Mouse (Mus musculus): ENCODE measurements at regions not wholly inside any gene's neighbourhood (a gene's known extent, or its start where the extent isn't known, plus 50 kb on each side); places are given as distances from the start of the nearest gene placed in this dataset.

DNA sequence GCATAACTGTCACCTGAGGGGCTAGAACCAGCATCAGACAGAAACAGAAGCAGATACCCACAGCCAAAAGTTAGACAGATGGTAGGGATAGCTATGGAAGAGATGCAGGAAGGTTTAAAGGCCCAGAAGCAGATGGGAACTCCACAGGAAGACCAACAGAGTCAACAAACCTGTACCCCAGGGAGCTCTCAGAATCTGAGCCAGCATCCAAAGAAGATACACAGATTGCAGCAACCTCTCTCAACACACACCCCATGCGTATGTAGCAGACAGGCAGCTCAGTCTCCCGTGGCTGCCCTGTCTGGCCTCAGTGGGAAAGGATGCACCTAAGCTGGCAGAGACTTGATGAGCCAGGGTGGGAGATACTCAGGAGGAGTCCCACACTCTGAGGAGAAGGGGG lies 108.4 kb upstream of the Adamts3 start:
- no peak overlapping the region for H3K4me3 ChIP-seq (ENCODE audit: insufficient read depth in 1 of 2, low read depth in 1 of 2, low read length in 2 of 2, poor library complexity in 1 of 2, severe bottlenecking in 1 of 2)
- no peak for DNase-seq (ENCODE audit: low read depth, low spot score)
- H3K36me3 ChIP-seq (ENCODE audit: control insufficient read depth, insufficient read depth, low read length, poor library complexity, severe bottlenecking) = no peaks in the 10 kb centered on the region
- TF ChIP-seq ZC3H11A (IDR thresholded peaks at IDR 0.05; ENCODE audit: borderline replicate concordance, low read depth, low read length) (no peak), ZNF384 (IDR thresholded peaks at IDR 0.05; ENCODE audit: low read depth, low read length) (no peak), MAFK (IDR thresholded peaks at IDR 0.05; ENCODE audit: insufficient read depth, low read depth, low read length) (no peak), HCFC1 (IDR thresholded peaks at IDR 0.05; ENCODE audit: borderline replicate concordance, insufficient read depth, low read length) (no peak), CHD2 (IDR thresholded peaks at IDR 0.05; ENCODE audit: low read depth, low read length) (no peak)
- no peaks in the 10 kb centered on the region for H3K9me3 ChIP-seq (ENCODE audit: control insufficient read depth, insufficient read depth, low read depth, low read length)
- no peak overlapping the region for H3K9ac ChIP-seq (ENCODE audit: insufficient read depth, low read depth, low read length, poor library complexity, severe bottlenecking)
- in situ Hi-C loops (cut with MboI; ENCODE audit: low sequenced_read_pairs in 2 of 2, unreplicated experiment in 2 of 2) = no loop called here
- no peak overlapping the region for H3K27ac ChIP-seq (ENCODE audit: insufficient read depth, low read depth, low read length, poor library complexity, severe bottlenecking)
- no peaks in the 10 kb centered on the region for H3K4me1 ChIP-seq (ENCODE audit: control insufficient read depth in 2 of 2, insufficient read depth in 2 of 2, low read length in 2 of 2, poor library complexity in 1 of 2)

DNA sequence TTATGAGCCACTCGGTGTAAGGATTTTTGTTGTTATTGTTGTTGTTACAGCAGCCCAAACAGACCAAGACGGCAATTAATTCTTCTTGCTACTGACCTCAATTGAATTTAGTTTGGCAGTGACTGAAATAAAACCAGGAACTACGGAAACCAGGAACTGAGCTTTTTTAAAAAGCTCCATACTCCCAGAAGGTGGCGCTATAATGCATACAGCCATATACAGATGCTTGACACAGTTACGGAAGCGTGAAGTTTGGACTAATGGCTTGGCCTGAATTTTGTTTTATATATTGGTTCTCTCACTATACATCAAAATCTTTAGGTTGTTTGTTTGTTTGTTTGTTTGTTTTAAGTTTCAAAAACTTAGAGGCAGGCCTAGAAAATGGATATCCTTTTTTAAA lies 98.5 kb upstream of the Adamts3 start:
- no peak overlapping the region for H3K9ac ChIP-seq (ENCODE audit: insufficient read depth, low read depth, low read length, poor library complexity, severe bottlenecking)
- in situ Hi-C loops (cut with MboI; ENCODE audit: low sequenced_read_pairs in 2 of 2, unreplicated experiment in 2 of 2) = no loop called here
- DNase-seq (ENCODE audit: low read depth, low spot score) = peak; percentile 9

DNA sequence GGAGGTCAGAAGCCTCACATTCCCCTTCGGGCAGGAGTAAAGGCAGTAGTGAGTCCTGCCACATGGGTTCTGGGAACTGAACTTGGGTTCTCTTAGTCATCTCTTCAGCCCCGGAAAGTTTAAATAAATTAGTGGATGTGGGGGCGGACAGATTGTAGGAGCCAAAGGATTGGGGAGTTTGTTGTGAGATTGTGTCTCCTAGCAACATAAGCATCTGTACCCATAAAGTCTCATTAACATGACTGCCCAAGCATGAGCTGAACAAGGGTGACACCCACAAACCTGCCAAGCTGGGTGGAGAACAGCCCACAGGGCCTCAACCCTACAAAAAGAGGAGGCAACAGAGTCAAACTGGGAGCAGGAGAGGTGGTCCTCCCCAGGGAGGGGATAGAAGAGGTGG lies 97.1 kb upstream of the Adamts3 start:
- DNase-seq (ENCODE audit: low read depth, low spot score) = no peak
- no peak overlapping the region for H3K4me3 ChIP-seq (ENCODE audit: insufficient read depth in 1 of 2, low read depth in 1 of 2, low read length in 2 of 2, poor library complexity in 1 of 2, severe bottlenecking in 1 of 2)
- in situ Hi-C loops (cut with MboI; ENCODE audit: low sequenced_read_pairs in 2 of 2, unreplicated experiment in 2 of 2) = no loop called here
- H3K27ac ChIP-seq (ENCODE audit: insufficient read depth, low read depth, low read length, poor library complexity, severe bottlenecking) = no peak overlapping the region
- H3K36me3 ChIP-seq (ENCODE audit: control insufficient read depth, insufficient read depth, low read length, poor library complexity, severe bottlenecking) = no peaks in the 10 kb centered on the region
- no peaks in the 10 kb centered on the region for H3K9me3 ChIP-seq (ENCODE audit: control insufficient read depth, insufficient read depth, low read depth, low read length)
- TF ChIP-seq ZC3H11A (IDR thresholded peaks at IDR 0.05; ENCODE audit: borderline replicate concordance, low read depth, low read length) (no peak), ZNF384 (IDR thresholded peaks at IDR 0.05; ENCODE audit: low read depth, low read length) (no peak), CHD2 (IDR thresholded peaks at IDR 0.05; ENCODE audit: low read depth, low read length) (no peak), HCFC1 (IDR thresholded peaks at IDR 0.05; ENCODE audit: borderline replicate concordance, insufficient read depth, low read length) (no peak), MAFK (IDR thresholded peaks at IDR 0.05; ENCODE audit: insufficient read depth, low read depth, low read length) (no peak)
- no peaks in the 10 kb centered on the region for H3K4me1 ChIP-seq (ENCODE audit: control insufficient read depth in 2 of 2, insufficient read depth in 2 of 2, low read length in 2 of 2, poor library complexity in 1 of 2)
- no peak overlapping the region for H3K9ac ChIP-seq (ENCODE audit: insufficient read depth, low read depth, low read length, poor library complexity, severe bottlenecking)

More for the DNA sequence above, 98.5 kb upstream of the Adamts3 start:
- Histone ChIP-seq H3K4me1 (ENCODE audit: control insufficient read depth in 2 of 2, insufficient read depth in 2 of 2, low read length in 2 of 2, poor library complexity in 1 of 2) (no peaks in the 10 kb centered on the region), H3K27ac (ENCODE audit: insufficient read depth, low read depth, low read length, poor library complexity, severe bottlenecking) (no peak overlapping the region), H3K36me3 (ENCODE audit: control insufficient read depth, insufficient read depth, low read length, poor library complexity, severe bottlenecking) (no peaks in the 10 kb centered on the region), H3K9me3 (ENCODE audit: control insufficient read depth, insufficient read depth, low read depth, low read length) (no peaks in the 10 kb centered on the region), H3K4me3 (ENCODE audit: insufficient read depth in 1 of 2, low read depth in 1 of 2, low read length in 2 of 2, poor library complexity in 1 of 2, severe bottlenecking in 1 of 2) (no peak overlapping the region)
- TF ChIP-seq MAFK (IDR thresholded peaks at IDR 0.05; ENCODE audit: insufficient read depth, low read depth, low read length) (no peak), HCFC1 (IDR thresholded peaks at IDR 0.05; ENCODE audit: borderline replicate concordance, insufficient read depth, low read length) (no peak), ZNF384 (IDR thresholded peaks at IDR 0.05; ENCODE audit: low read depth, low read length) (no peak)

DNA sequence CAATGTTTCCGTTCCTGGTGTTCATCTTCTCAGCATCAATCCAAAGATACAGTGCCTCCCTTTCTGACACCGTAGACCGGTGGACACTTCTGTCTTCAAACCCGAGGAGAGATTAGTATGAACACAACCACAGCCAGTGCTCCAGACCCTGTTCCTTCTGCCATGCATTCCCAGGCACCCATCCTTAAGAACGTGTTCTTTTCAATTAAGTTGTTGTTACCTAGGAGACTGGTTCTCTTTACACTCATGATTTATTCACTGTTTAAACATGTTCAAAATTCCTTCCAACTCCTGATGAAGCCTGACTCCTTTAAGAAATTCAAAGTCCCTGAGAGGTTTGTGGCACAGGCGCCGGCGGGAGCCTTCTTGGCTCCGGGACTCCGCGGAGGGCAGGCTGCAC lies 69.5 kb upstream of the Adamts3 start:
- H3K36me3 ChIP-seq (ENCODE audit: control insufficient read depth, insufficient read depth, low read length, poor library complexity, severe bottlenecking) = no peaks in the 10 kb centered on the region
- H3K4me3 ChIP-seq (ENCODE audit: insufficient read depth in 1 of 2, low read depth in 1 of 2, low read length in 2 of 2, poor library complexity in 1 of 2, severe bottlenecking in 1 of 2) = peak overlapping the region in 1 of 2 experiments; percentile 56; a peak in 2 of 4 replicates
- DNase-seq (ENCODE audit: low read depth, low spot score) = no peak
- H3K9me3 ChIP-seq (ENCODE audit: control insufficient read depth, insufficient read depth, low read depth, low read length) = peaks cover 1% of the 10 kb centered on the region; the same call in 1 of the 2 replicates
- no peak overlapping the region for H3K9ac ChIP-seq (ENCODE audit: insufficient read depth, low read depth, low read length, poor library complexity, severe bottlenecking)
- no peak for TF ChIP-seq ZNF384 (IDR thresholded peaks at IDR 0.05; ENCODE audit: low read depth, low read length)
- no peak for TF ChIP-seq HCFC1 (IDR thresholded peaks at IDR 0.05; ENCODE audit: borderline replicate concordance, insufficient read depth, low read length)
- TF ChIP-seq CHD2 (IDR thresholded peaks at IDR 0.05; ENCODE audit: low read depth, low read length) = no peak
- TF ChIP-seq MAFK (IDR thresholded peaks at IDR 0.05; ENCODE audit: insufficient read depth, low read depth, low read length) = no peak
- no peak for TF ChIP-seq ZC3H11A (IDR thresholded peaks at IDR 0.05; ENCODE audit: borderline replicate concordance, low read depth, low read length)
- in situ Hi-C loops (cut with MboI; ENCODE audit: low sequenced_read_pairs in 2 of 2, unreplicated experiment in 2 of 2) = no loop called here
- H3K4me1 ChIP-seq (ENCODE audit: control insufficient read depth in 2 of 2, insufficient read depth in 2 of 2, low read length in 2 of 2, poor library complexity in 1 of 2) = no peaks in the 10 kb centered on the region
- no peak overlapping the region for H3K27ac ChIP-seq (ENCODE audit: insufficient read depth, low read depth, low read length, poor library complexity, severe bottlenecking)

DNA sequence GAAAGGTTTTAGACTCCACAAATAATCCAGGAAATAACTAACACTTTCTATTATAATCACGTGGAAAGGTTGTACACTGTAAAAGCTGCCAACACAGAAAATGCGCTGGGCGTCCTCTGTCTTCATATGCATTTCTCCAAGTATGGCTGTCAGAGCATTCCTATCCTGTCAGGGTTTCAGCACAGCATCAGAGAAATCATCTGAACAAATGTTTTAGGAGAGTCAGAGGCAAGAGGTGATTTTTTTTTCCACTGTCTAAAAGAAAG lies 62.5 kb upstream of the Adamts3 start:
- no peak overlapping the region for H3K4me3 ChIP-seq (ENCODE audit: insufficient read depth in 1 of 2, low read depth in 1 of 2, low read length in 2 of 2, poor library complexity in 1 of 2, severe bottlenecking in 1 of 2)
- TF ChIP-seq CHD2 (IDR thresholded peaks at IDR 0.05; ENCODE audit: low read depth, low read length) (no peak), HCFC1 (IDR thresholded peaks at IDR 0.05; ENCODE audit: borderline replicate concordance, insufficient read depth, low read length) (no peak), MAFK (IDR thresholded peaks at IDR 0.05; ENCODE audit: insufficient read depth, low read depth, low read length) (no peak), ZC3H11A (IDR thresholded peaks at IDR 0.05; ENCODE audit: borderline replicate concordance, low read depth, low read length) (no peak), ZNF384 (IDR thresholded peaks at IDR 0.05; ENCODE audit: low read depth, low read length) (no peak)
- H3K4me1 ChIP-seq (ENCODE audit: control insufficient read depth in 2 of 2, insufficient read depth in 2 of 2, low read length in 2 of 2, poor library complexity in 1 of 2) = no peaks in the 10 kb centered on the region
- no peak overlapping the region for H3K9ac ChIP-seq (ENCODE audit: insufficient read depth, low read depth, low read length, poor library complexity, severe bottlenecking)
- in situ Hi-C loops (cut with MboI; ENCODE audit: low sequenced_read_pairs in 2 of 2, unreplicated experiment in 2 of 2) = no loop called here
- no peak for DNase-seq (ENCODE audit: low read depth, low spot score)
- H3K36me3 ChIP-seq (ENCODE audit: control insufficient read depth, insufficient read depth, low read length, poor library complexity, severe bottlenecking) = no peaks in the 10 kb centered on the region
- no peaks in the 10 kb centered on the region for H3K9me3 ChIP-seq (ENCODE audit: control insufficient read depth, insufficient read depth, low read depth, low read length)
- no peak overlapping the region for H3K27ac ChIP-seq (ENCODE audit: insufficient read depth, low read depth, low read length, poor library complexity, severe bottlenecking)
